Mouse (Mus musculus): ENCODE data around the gene Cul9. TPM values are rescaled to one million over a fixed set of nuclear protein-coding genes. Genes with fewer than 3 reads are reported as not detected.

Gene Cul9
- polyA plus RNA-seq, 2 experiments, result 0.46 to 0.59 TPM

DNA sequence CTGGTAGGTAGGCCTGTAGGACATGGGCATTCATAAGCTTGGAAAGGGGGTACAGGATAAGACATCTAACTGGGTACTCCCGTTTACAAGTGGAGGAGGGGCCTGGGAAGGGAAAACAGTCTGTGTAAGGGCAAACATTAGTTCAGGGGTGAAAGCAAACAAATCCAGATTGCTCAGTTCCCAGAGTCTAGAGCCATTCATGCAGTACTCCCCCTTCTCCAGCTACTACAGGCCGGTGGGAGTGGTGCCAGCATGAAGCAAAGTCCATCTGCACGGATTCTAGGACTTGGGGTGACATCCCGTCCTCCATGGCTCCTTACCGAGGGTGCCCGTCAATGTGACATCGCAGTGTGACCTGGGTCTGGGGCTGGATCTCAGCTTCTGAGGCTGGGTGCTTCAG is 44.3 kb upstream of the Cul9 start:
- Histone ChIP-seq H3K4me2 (ENCODE audit: low read depth) (peak overlapping the region; percentile 26; the same call in 1 of the 2 replicates), H3K4me1 (replicated peaks; ENCODE audit: control insufficient read depth in 2 of 2, insufficient read depth in 2 of 2, low read length in 1 of 2) (peaks cover 0 to 5% of the 10 kb centered on the region in 2 experiments; a peak in 2 of 4 replicates), H3K9ac (replicated peaks) (no peak overlapping the region), H3K36me3 (replicated peaks; ENCODE audit: control insufficient read depth, insufficient read depth, low read depth) (no peaks in the 10 kb centered on the region), H3K9me3 (ENCODE audit: control insufficient read depth, low read length) (no peaks in the 10 kb centered on the region), H3K27ac (no peak overlapping the region), H3K4me3 (ENCODE audit: insufficient read depth in 1 of 2, low read depth in 2 of 2, low read length in 2 of 2) (no peak overlapping the region), H3K27me3 (ENCODE audit: control insufficient read depth, insufficient read depth, low read length) (no peaks in the 10 kb centered on the region)
- peak; percentile 15 to 25 (median 17) for DNase-seq (ENCODE audit: low read depth in 3 of 3, low spot score in 3 of 3)
- TF ChIP-seq CTCF (IDR thresholded peaks at IDR 0.05; ENCODE audit: low read depth) (no peak), EP300 (IDR thresholded peaks at IDR 0.05; ENCODE audit: low read depth) (no peak)
- 62% methylated on average over 7 of the region's 7 CpGs for WGBS (ENCODE audit: insufficient replicate concordance)
- ATAC-seq (ENCODE audit: insufficient read depth), result peak; percentile 65

- Histone ChIP-seq H3K4me1 (replicated peaks; ENCODE audit: control insufficient read depth in 2 of 2, insufficient read depth in 2 of 2, low read length in 1 of 2) (peaks cover 0 to 5% of the 10 kb centered on the region in 2 experiments; a peak in 2 of 4 replicates), H3K4me2 (ENCODE audit: low read depth) (peak overlapping the region; percentile 26; the same call in 1 of the 2 replicates), H3K27me3 (ENCODE audit: control insufficient read depth, insufficient read depth, low read length) (no peaks in the 10 kb centered on the region), H3K9ac (replicated peaks) (no peak overlapping the region), H3K36me3 (replicated peaks; ENCODE audit: control insufficient read depth, insufficient read depth, low read depth) (no peaks in the 10 kb centered on the region), H3K27ac (no peak overlapping the region), H3K9me3 (ENCODE audit: control insufficient read depth, low read length) (no peaks in the 10 kb centered on the region), H3K4me3 (ENCODE audit: insufficient read depth in 1 of 2, low read depth in 2 of 2, low read length in 2 of 2) (no peak overlapping the region)
- ATAC-seq (ENCODE audit: insufficient read depth) (no peak), DNase-seq (ENCODE audit: low read depth in 3 of 3, low spot score in 3 of 3) (no peak)
- no peak for TF ChIP-seq EP300 (IDR thresholded peaks at IDR 0.05; ENCODE audit: low read depth)
- no peak for TF ChIP-seq CTCF (IDR thresholded peaks at IDR 0.05; ENCODE audit: low read depth)
- WGBS (ENCODE audit: insufficient replicate concordance), result 75% methylated on average over 16 of the region's 16 CpGs
These were observed 43.6 kb upstream of the Cul9 start for GRCm38 (mm10) chr17:46589635-46590314.

GRCm38 (mm10) chr17:46588913-46589312 is 42.7 kb upstream of the Cul9 start:
- H3K27ac ChIP-seq, result no peak overlapping the region
- H3K4me3 ChIP-seq (ENCODE audit: insufficient read depth in 1 of 2, low read depth in 2 of 2, low read length in 2 of 2), result no peak overlapping the region
- H3K36me3 ChIP-seq (replicated peaks; ENCODE audit: control insufficient read depth, insufficient read depth, low read depth), result no peaks in the 10 kb centered on the region
- H3K4me1 ChIP-seq (replicated peaks; ENCODE audit: control insufficient read depth in 2 of 2, insufficient read depth in 2 of 2, low read length in 1 of 2), result peaks cover 0 to 5% of the 10 kb centered on the region in 2 experiments; a peak in 2 of 4 replicates
- H3K9me3 ChIP-seq (ENCODE audit: control insufficient read depth, low read length), result no peaks in the 10 kb centered on the region
- TF ChIP-seq CTCF (IDR thresholded peaks at IDR 0.05; ENCODE audit: low read depth) (no peak), EP300 (IDR thresholded peaks at IDR 0.05; ENCODE audit: low read depth) (no peak)
- H3K9ac ChIP-seq (replicated peaks), result no peak overlapping the region
- H3K4me2 ChIP-seq (ENCODE audit: low read depth), result no peak overlapping the region
- no peaks in the 10 kb centered on the region for H3K27me3 ChIP-seq (ENCODE audit: control insufficient read depth, insufficient read depth, low read length)
- WGBS (ENCODE audit: insufficient replicate concordance), result 58% methylated on average over 6 of the region's 6 CpGs
- ATAC-seq (ENCODE audit: insufficient read depth) (no peak), DNase-seq (ENCODE audit: low read depth in 3 of 3, low spot score in 3 of 3) (no peak)

- DNase-seq (ENCODE audit: low read depth in 3 of 3, low spot score in 3 of 3) (peak in 1 of 3 experiments; percentile 29), ATAC-seq (ENCODE audit: insufficient read depth) (no peak)
- TF ChIP-seq EP300 (IDR thresholded peaks at IDR 0.05; ENCODE audit: low read depth), result no peak
- no peak for TF ChIP-seq CTCF (IDR thresholded peaks at IDR 0.05; ENCODE audit: low read depth)
- Histone ChIP-seq H3K4me2 (ENCODE audit: low read depth) (no peak overlapping the region), H3K27me3 (ENCODE audit: control insufficient read depth, insufficient read depth, low read length) (no peaks in the 10 kb centered on the region), H3K9me3 (ENCODE audit: control insufficient read depth, low read length) (no peaks in the 10 kb centered on the region), H3K4me1 (replicated peaks; ENCODE audit: control insufficient read depth in 2 of 2, insufficient read depth in 2 of 2, low read length in 1 of 2) (peaks cover 0 to 5% of the 10 kb centered on the region in 2 experiments; a peak in 2 of 4 replicates), H3K36me3 (replicated peaks; ENCODE audit: control insufficient read depth, insufficient read depth, low read depth) (no peaks in the 10 kb centered on the region), H3K27ac (no peak overlapping the region), H3K9ac (replicated peaks) (no peak overlapping the region), H3K4me3 (ENCODE audit: insufficient read depth in 1 of 2, low read depth in 2 of 2, low read length in 2 of 2) (no peak overlapping the region)
- 24% methylated on average over 9 of the region's 9 CpGs for WGBS (ENCODE audit: insufficient replicate concordance)
These were observed 42.0 kb upstream of the Cul9 start for GRCm38 (mm10) chr17:46588173-46588572.

- no peak for ATAC-seq (ENCODE audit: insufficient read depth)
- no peak for TF ChIP-seq CTCF (IDR thresholded peaks at IDR 0.05; ENCODE audit: low read depth)
- TF ChIP-seq EP300 (IDR thresholded peaks at IDR 0.05; ENCODE audit: low read depth), result no peak
- Histone ChIP-seq H3K9me3 (ENCODE audit: control insufficient read depth, low read length) (no peaks in the 10 kb centered on the region), H3K27me3 (ENCODE audit: control insufficient read depth, insufficient read depth, low read length) (no peaks in the 10 kb centered on the region), H3K4me1 (replicated peaks; ENCODE audit: control insufficient read depth in 2 of 2, insufficient read depth in 2 of 2, low read length in 1 of 2) (peaks cover 0 to 5% of the 10 kb centered on the region in 2 experiments; a peak in 2 of 4 replicates), H3K4me3 (ENCODE audit: insufficient read depth in 1 of 2, low read depth in 2 of 2, low read length in 2 of 2) (no peak overlapping the region), H3K9ac (replicated peaks) (no peak overlapping the region), H3K36me3 (replicated peaks; ENCODE audit: control insufficient read depth, insufficient read depth, low read depth) (no peaks in the 10 kb centered on the region), H3K4me2 (ENCODE audit: low read depth) (no peak overlapping the region), H3K27ac (no peak overlapping the region)
- WGBS (ENCODE audit: insufficient replicate concordance), result 58% methylated on average over 8 of the region's 8 CpGs
- no peak for DNase-seq (ENCODE audit: low read depth in 3 of 3, low spot score in 3 of 3)
These were observed 40.1 kb upstream of the Cul9 start for GRCm38 (mm10) chr17:46586327-46586726.
